Mouse (Mus musculus) midbrain, embryonic 15.5 days (tissue): ENCODE measurements around the gene Scgb3a1. TPM values are rescaled to one million over a fixed set of nuclear protein-coding genes. Genes with fewer than 3 reads are reported as not detected.

ENCODE experiments used
- ATAC-seq: fragments of 200-750 bp; cut with Nextera tagmentation; replicated peaks from 2 replicates; pipeline ENCODE4 v1.8.0; 2017; ENCODE audit warnings: moderate TSS enrichment
- H3K27ac ChIP-seq: fragments of 300-500 bp; sonication (generic); 2 replicates; pipeline ENCODE4 v1.5.1; 2015; ENCODE audit warnings: mild to moderate bottlenecking, inconsistent platforms
- H3K27me3 ChIP-seq: fragments of 300-500 bp; sonication (generic); replicated peaks from 2 replicates; pipeline ENCODE4 v1.6.1; 2015; ENCODE audit warnings: inconsistent platforms
- H3K36me3 ChIP-seq: fragments of 300-500 bp; sonication (generic); replicated peaks from 2 replicates; pipeline ENCODE4 v1.6.1; 2015; ENCODE audit warnings: inconsistent platforms
- H3K4me1 ChIP-seq: fragments of 300-500 bp; sonication (generic); 2 replicates; pipeline ENCODE4 v1.6.1; 2015; ENCODE audit warnings: inconsistent platforms
- H3K4me2 ChIP-seq: fragments of 300-500 bp; sonication (generic); 2 replicates; pipeline ENCODE4 v1.6.1; 2015; ENCODE audit warnings: inconsistent platforms, mild to moderate bottlenecking, moderate library complexity
- H3K4me3 ChIP-seq: fragments of 300-500 bp; sonication (generic); 2 replicates; pipeline ENCODE4 v1.5.1; 2015; ENCODE audit warnings: mild to moderate bottlenecking, inconsistent platforms
- H3K9ac ChIP-seq: fragments of 300-500 bp; sonication (generic); 2 replicates; pipeline ENCODE4 v1.6.1; 2015; ENCODE audit warnings: mild to moderate bottlenecking, inconsistent platforms
- H3K9me3 ChIP-seq: fragments of 300-500 bp; sonication (generic); 2 replicates; pipeline ENCODE4 v1.6.1; 2016; ENCODE audit warnings: inconsistent platforms
- WGBS: fragments of 180-500 bp; shearing (Covaris S2); methylation state at CpG from one replicate; pipeline ENCODE4 v1.1.7; 2015; ENCODE audit warnings: mixed read lengths; 5-methylcytosine and 5-hydroxymethylcytosine counted together
- polyA plus RNA-seq: library from polyadenylated mRNA; unstranded; fragments of >200 nt; fragmentation: Nextera tagmentation; extraction: Ambion mirVana; gene quantifications from 2 replicates; pipeline ENCODE4 v1.2.1, GENCODE M21; 2015

Gene Scgb3a1
- polyA plus RNA-seq, result not detected in 2 replicates

- 85% methylated on average over 5 of the region's 5 CpGs for WGBS
- Histone ChIP-seq H3K9me3 (no peaks in the 10 kb centered on the region), H3K27me3 (no peaks in the 10 kb centered on the region), H3K9ac (no peak within 1 kb of the TSS), H3K4me2 (no peak within 1 kb of the TSS), H3K36me3 (no peaks in the 10 kb centered on the region; the same call in 1 of the 2 replicates), H3K27ac (no peak within 1 kb of the TSS), H3K4me3 (no peak within 1 kb of the TSS), H3K4me1 (no peaks in the 10 kb centered on the region)
- 0 out of 2 replicates have a peak, but pooled peaks have one; percentile 37 for ATAC-seq
Measured at GRCm38 (mm10) chr11:49663310-49663709, at the start of gene Scgb3a1. TSS of gene Scgb3a1 (plus strand) at chr11:49663610.

GRCm38 (mm10) chr11:49615856-49616725 lies 47.3 kb upstream of the Scgb3a1 start:
- no peak for ATAC-seq
- H3K27ac ChIP-seq, result no peak overlapping the region
- H3K9me3 ChIP-seq, result no peaks in the 10 kb centered on the region
- no peaks in the 10 kb centered on the region for H3K4me1 ChIP-seq
- peaks cover 7% of the 10 kb centered on the region for H3K27me3 ChIP-seq
- H3K36me3 ChIP-seq, result no peaks in the 10 kb centered on the region
- no peak overlapping the region for H3K9ac ChIP-seq
- no peak overlapping the region for H3K4me2 ChIP-seq
- WGBS, result 90% methylated on average over 10 of the region's 10 CpGs
- no peak overlapping the region for H3K4me3 ChIP-seq

GRCm38 (mm10) chr11:49618476-49618875 lies 44.9 kb upstream of the Scgb3a1 start:
- H3K9ac ChIP-seq, result no peak overlapping the region
- no peak for ATAC-seq
- no peaks in the 10 kb centered on the region for H3K4me1 ChIP-seq
- WGBS, result 78% methylated on average over 8 of the region's 8 CpGs
- no peak overlapping the region for H3K4me3 ChIP-seq
- no peaks in the 10 kb centered on the region for H3K9me3 ChIP-seq
- no peaks in the 10 kb centered on the region; the same call in 1 of the 2 replicates for H3K27me3 ChIP-seq
- H3K36me3 ChIP-seq, result no peaks in the 10 kb centered on the region
- no peak overlapping the region for H3K27ac ChIP-seq
- H3K4me2 ChIP-seq, result no peak overlapping the region

GRCm38 (mm10) chr11:49621953-49622352 lies 41.5 kb upstream of the Scgb3a1 start:
- H3K4me3 ChIP-seq, result no peak overlapping the region
- H3K27ac ChIP-seq, result no peak overlapping the region
- no peaks in the 10 kb centered on the region for H3K36me3 ChIP-seq
- no peak overlapping the region for H3K4me2 ChIP-seq
- no peaks in the 10 kb centered on the region for H3K27me3 ChIP-seq
- ATAC-seq, result no peak
- 73% methylated on average over 5 of the region's 5 CpGs for WGBS
- no peaks in the 10 kb centered on the region for H3K4me1 ChIP-seq
- H3K9me3 ChIP-seq, result no peaks in the 10 kb centered on the region
- no peak overlapping the region for H3K9ac ChIP-seq

DNA sequence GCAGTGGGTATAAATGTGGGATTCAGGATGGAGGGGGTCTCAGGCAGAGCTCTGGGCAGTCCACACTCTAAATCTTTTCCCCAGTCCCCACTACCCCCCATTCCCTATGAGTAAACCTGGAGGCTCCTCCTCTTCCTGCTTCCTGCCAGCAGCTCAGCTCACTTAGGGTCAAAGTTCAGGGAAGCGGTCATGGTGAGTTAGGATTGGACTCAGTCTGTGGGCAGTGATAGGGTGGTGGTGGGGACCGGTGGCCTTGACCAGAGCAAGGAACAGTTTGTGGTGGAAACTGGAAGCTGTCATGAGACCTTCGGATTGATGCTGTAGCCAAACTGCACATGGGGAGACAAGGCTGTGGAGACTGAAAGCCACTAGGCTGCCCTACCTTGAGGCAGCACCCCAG lies 39.3 kb upstream of the Scgb3a1 start:
- Histone ChIP-seq H3K9me3 (no peaks in the 10 kb centered on the region), H3K9ac (no peak overlapping the region), H3K36me3 (no peaks in the 10 kb centered on the region), H3K4me2 (no peak overlapping the region), H3K27me3 (no peaks in the 10 kb centered on the region), H3K4me3 (no peak overlapping the region), H3K4me1 (no peaks in the 10 kb centered on the region), H3K27ac (no peak overlapping the region)
- no peak for ATAC-seq
- WGBS, result 83% methylated on average over 3 of the region's 3 CpGs

DNA sequence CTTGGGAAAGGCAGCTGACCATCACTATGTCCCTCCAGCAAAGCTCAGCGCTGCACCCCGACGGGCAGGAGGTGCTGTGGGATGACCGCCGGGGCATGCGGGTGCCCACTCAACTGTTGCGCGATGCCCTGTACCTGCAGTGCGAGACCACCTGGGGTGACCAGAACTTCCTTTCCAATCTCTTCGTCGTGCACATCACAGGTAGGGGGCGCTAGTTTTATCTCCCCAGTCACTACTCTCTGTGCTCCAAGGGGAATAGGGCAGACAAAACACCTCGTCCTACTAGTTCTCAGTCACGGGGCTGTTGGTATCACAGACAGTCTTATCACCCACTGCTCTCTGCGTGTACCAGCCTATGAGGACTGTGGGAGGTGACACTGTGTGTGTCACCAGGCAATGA lies 37.5 kb upstream of the Scgb3a1 start:
- Histone ChIP-seq H3K9me3 (no peaks in the 10 kb centered on the region), H3K9ac (no peak overlapping the region), H3K4me1 (no peaks in the 10 kb centered on the region), H3K4me3 (no peak overlapping the region), H3K36me3 (no peaks in the 10 kb centered on the region), H3K4me2 (no peak overlapping the region), H3K27me3 (no peaks in the 10 kb centered on the region), H3K27ac (no peak overlapping the region)
- 62% methylated on average over 15 of the region's 15 CpGs for WGBS
- no peak for ATAC-seq

GRCm38 (mm10) chr11:49626748-49627147 lies 36.7 kb upstream of the Scgb3a1 start:
- no peaks in the 10 kb centered on the region for H3K4me1 ChIP-seq
- ATAC-seq, result no peak
- WGBS, result 72% methylated on average over 8 of the region's 8 CpGs

DNA sequence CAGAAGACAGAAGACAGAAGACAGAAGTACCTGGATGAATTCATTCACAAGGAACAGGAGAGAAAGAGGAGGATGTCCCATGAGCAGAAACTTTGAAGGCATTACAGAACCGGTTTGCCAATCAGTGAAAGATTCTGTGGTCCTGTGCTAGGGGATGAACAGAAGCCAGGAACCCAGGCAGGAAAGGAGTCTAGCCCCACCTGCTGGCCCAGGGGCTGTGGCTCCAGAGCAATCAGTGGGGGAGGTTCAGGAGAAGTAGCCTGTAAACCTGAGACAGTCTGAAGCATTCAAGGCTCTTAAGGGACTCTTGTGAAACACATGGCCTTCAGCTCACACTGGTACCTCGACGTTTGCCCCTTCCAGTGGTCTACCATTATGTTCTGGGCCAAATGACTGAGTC lies 32.3 kb upstream of the Scgb3a1 start:
- 39% methylated on average over 3 of the region's 3 CpGs for WGBS
- Histone ChIP-seq H3K9ac (no peak overlapping the region), H3K27ac (no peak overlapping the region), H3K4me2 (no peak overlapping the region), H3K9me3 (no peaks in the 10 kb centered on the region), H3K27me3 (peaks cover 32% of the 10 kb centered on the region), H3K36me3 (no peaks in the 10 kb centered on the region), H3K4me3 (no peak overlapping the region), H3K4me1 (peaks cover 12% of the 10 kb centered on the region)
- ATAC-seq, result no peak

More at GRCm38 (mm10) chr11:49626748-49627147, 36.7 kb upstream of the Scgb3a1 start:
- Histone ChIP-seq H3K4me2 (no peak overlapping the region), H3K9ac (no peak overlapping the region), H3K27me3 (no peaks in the 10 kb centered on the region), H3K9me3 (no peaks in the 10 kb centered on the region), H3K27ac (no peak overlapping the region), H3K4me3 (no peak overlapping the region), H3K36me3 (no peaks in the 10 kb centered on the region)

DNA sequence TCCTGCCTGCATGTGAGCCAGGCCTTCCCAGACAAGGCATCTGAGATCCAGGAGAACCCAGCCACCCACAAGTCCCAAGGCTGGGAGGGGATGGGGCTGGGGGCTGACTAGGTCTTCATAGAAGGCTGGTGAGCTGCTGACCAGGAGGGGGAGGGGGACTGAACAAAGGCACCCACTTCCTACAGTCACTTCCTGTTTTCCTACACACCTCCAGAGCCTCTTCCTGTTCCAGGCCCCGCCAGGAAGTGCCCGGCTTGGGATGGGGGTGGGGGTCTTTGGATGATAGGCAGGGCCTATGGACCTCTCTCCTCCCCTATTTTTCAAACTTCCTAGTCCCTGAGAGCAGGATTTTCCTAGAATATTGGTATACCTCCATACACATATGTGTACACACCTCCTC lies 31.2 kb upstream of the Scgb3a1 start:
- Histone ChIP-seq H3K27ac (no peak overlapping the region), H3K9me3 (no peaks in the 10 kb centered on the region), H3K36me3 (no peaks in the 10 kb centered on the region), H3K9ac (no peak overlapping the region), H3K27me3 (peaks cover 38% of the 10 kb centered on the region), H3K4me1 (peaks cover 12% of the 10 kb centered on the region), H3K4me2 (no peak overlapping the region), H3K4me3 (no peak overlapping the region)
- 82% methylated on average over 2 of the region's 2 CpGs for WGBS
- ATAC-seq, result no peak

- WGBS, result 12% methylated on average over 22 of the region's 22 CpGs
- H3K9ac ChIP-seq, result no peak overlapping the region
- H3K4me1 ChIP-seq, result peaks cover 12% of the 10 kb centered on the region
Measured at GRCm38 (mm10) chr11:49634101-49634500, 29.3 kb upstream of the Scgb3a1 start.

DNA sequence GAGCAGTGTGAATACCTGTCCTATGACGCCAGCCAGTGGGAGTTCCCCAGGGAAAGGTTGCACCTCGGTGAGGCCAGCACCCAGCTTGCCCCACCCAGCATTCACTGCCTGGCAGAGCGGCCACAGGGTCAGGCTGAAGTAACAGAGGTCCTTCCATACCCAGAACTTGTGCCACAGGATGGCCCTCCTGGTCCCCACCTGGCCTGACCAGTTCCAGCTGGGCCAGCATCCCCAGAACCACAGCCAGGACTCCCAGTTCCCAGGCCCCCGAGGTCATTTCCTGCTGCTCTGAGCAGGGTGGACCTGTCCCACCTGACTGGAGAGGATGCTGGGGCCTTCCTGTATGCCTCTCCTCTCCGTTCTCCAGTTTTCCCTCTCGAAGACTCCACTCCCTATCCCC lies 27.7 kb upstream of the Scgb3a1 start:
- Histone ChIP-seq H3K9ac (no peak overlapping the region), H3K27me3 (peaks cover 41% of the 10 kb centered on the region)

More at GRCm38 (mm10) chr11:49634101-49634500, 29.3 kb upstream of the Scgb3a1 start:
- ATAC-seq, result peak; percentile 50
- Histone ChIP-seq H3K36me3 (no peaks in the 10 kb centered on the region), H3K9me3 (no peaks in the 10 kb centered on the region), H3K4me2 (peak overlapping the region; percentile 54), H3K4me3 (peak overlapping the region; percentile 36), H3K27me3 (peaks cover 41% of the 10 kb centered on the region), H3K27ac (no peak overlapping the region)

DNA sequence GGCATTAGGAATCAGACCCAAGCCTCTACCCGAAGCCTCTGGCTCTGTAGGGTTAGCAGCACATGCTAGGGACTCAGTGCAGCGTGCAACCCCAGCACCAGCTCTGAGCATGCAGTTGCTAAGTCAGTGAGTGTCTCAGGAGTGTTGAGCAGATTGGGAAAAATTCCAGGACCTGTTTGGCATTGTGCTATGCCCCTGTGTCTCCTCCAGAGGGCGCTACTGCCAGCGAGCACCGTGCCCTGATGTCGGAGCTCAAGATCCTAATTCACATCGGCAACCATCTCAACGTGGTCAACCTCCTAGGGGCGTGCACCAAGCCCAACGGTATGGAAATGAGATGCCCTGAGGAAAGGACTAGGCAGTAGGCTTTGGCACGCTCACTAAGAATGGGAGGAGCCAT lies 27.0 kb upstream of the Scgb3a1 start:
- H3K27ac ChIP-seq, result no peak overlapping the region
- H3K4me1 ChIP-seq, result peaks cover 12% of the 10 kb centered on the region
- no peak overlapping the region for H3K4me2 ChIP-seq
- no peak overlapping the region for H3K9ac ChIP-seq
- 4% methylated on average over 11 of the region's 11 CpGs for WGBS
- H3K36me3 ChIP-seq, result no peaks in the 10 kb centered on the region
- peaks cover 41% of the 10 kb centered on the region for H3K27me3 ChIP-seq
- H3K4me3 ChIP-seq, result no peak overlapping the region
- no peaks in the 10 kb centered on the region for H3K9me3 ChIP-seq
- 0 out of 2 replicates have a peak, but pooled peaks have one; percentile 28 for ATAC-seq

More for the DNA sequence above, 27.7 kb upstream of the Scgb3a1 start:
- H3K4me2 ChIP-seq, result no peak overlapping the region
- H3K4me3 ChIP-seq, result no peak overlapping the region
- 76% methylated on average over 6 of the region's 6 CpGs for WGBS
- ATAC-seq, result no peak
- H3K27ac ChIP-seq, result no peak overlapping the region
- no peaks in the 10 kb centered on the region for H3K9me3 ChIP-seq
- no peaks in the 10 kb centered on the region for H3K36me3 ChIP-seq
- H3K4me1 ChIP-seq, result peaks cover 12% of the 10 kb centered on the region

- Histone ChIP-seq H3K27me3 (no peaks in the 10 kb centered on the region), H3K27ac (no peak overlapping the region), H3K4me2 (no peak overlapping the region), H3K9ac (no peak overlapping the region), H3K4me1 (no peaks in the 10 kb centered on the region), H3K36me3 (no peaks in the 10 kb centered on the region), H3K9me3 (no peaks in the 10 kb centered on the region), H3K4me3 (no peak overlapping the region)
- WGBS, result 65% methylated on average over 8 of the region's 8 CpGs
- no peak for ATAC-seq
Measured at GRCm38 (mm10) chr11:49645677-49646076, 17.7 kb upstream of the Scgb3a1 start.
